Mouse (Mus musculus) ES-Bruce4 (cell line): Measurements from ENCODE around the gene Mylk.

ENCODE experiments used
- CTCF ChIP-seq: IDR thresholded peaks from one replicate; pipeline ENCODE4 v1.8.1; 2011; ENCODE audit warnings: low read depth, low read length
- EP300 ChIP-seq: IDR thresholded peaks from 2 replicates; pipeline ENCODE4 v1.6.1; 2011; ENCODE audit warnings: low read depth, low read length; ENCODE audit not compliant: insufficient read depth

GRCm38 (mm10) chr16:35051066-35051465, 306.1 kb downstream of the Mylk start:
- TF ChIP-seq EP300 = no peak
- no peak for TF ChIP-seq CTCF
